In genomic region chr9:122233972-122234345, GRCm38 (mm10) we compare ENCODE assay signal across 26 mouse cellular contexts.
DNase-seq lines count a peak whose midpoint lies in the region; ATAC-seq lines count a peak whose summit lies in the region.
"Had no signal": no experiment of that assay in that cellular context is flagged by ENCODE, and none has a peak within 500 bp of the region (broad histone marks: within the 10 kb centered on the region; RNA-seq: fewer than 3 reads in every experiment).

No protein-coding gene starts in this region.

- DNase-seq in intestine, embryonic 14.5 days (ENCODE audit: low spot score): no peak
- DNase-seq in liver, embryonic 13.5 days: no peak
- DNase-seq in liver, embryonic 11.5 days (ENCODE audit: low spot score): no peak
- peak; percentile 89 for DNase-seq in MN1 (ENCODE audit: low spot score)
- no peak for DNase-seq in cerebellum, adult 11 months
- DNase-seq: adrenal gland, postnatal 10 days; adrenal gland, postnatal 36 days; cerebellum, adult 2 months; cerebellum, adult 9-11 months; cerebellum, postnatal 25 days; embryo, embryonic 11 days; gastrocnemius, postnatal 25 days; heart, adult 2 months; heart, postnatal 14 days; heart, postnatal 4 days had no signal

- 21% methylated on average over 7 of the region's 7 CpGs for WGBS in intestine, embryonic 14.5 days
- WGBS in intestine, embryonic 16.5 days: 38% methylated on average over 7 of the region's 7 CpGs
- 33% methylated on average over 7 of the region's 7 CpGs for WGBS in liver, embryonic 13.5 days (ENCODE audit: insufficient replicate concordance)
- WGBS in liver, embryonic 11.5 days: 46% methylated on average over 7 of the region's 7 CpGs

- peak overlapping the region; percentile 36; the same call in 1 of the 2 replicates for H3K27ac ChIP-seq in intestine, embryonic 14.5 days (ENCODE audit: low read depth)
- H3K27ac ChIP-seq in intestine, embryonic 16.5 days (ENCODE audit: low read length): no peak overlapping the region
- no peak overlapping the region for H3K27ac ChIP-seq in liver, embryonic 13.5 days
- no peak overlapping the region for H3K27ac ChIP-seq in liver, embryonic 11.5 days (ENCODE audit: low read depth, low read length)
- H3K27ac ChIP-seq: embryonic facial prominence, embryonic 10.5 days; embryonic facial prominence, embryonic 13.5 days; forebrain, embryonic 12.5 days; forebrain, embryonic 15.5 days; heart, adult 2 months; heart, embryonic 10.5 days; heart, embryonic 13.5 days; hindbrain, embryonic 14.5 days; hindbrain, postnatal 0 days had no signal

- H3K4me2 ChIP-seq in intestine, embryonic 14.5 days (ENCODE audit: low read length): no peak overlapping the region
- H3K4me2 ChIP-seq in intestine, embryonic 16.5 days (ENCODE audit: low read depth, low read length): no peak overlapping the region
- H3K4me2 ChIP-seq in liver, embryonic 13.5 days: no peak overlapping the region
- H3K4me2 ChIP-seq in liver, embryonic 11.5 days: no peak overlapping the region
- H3K4me2 ChIP-seq: embryonic facial prominence, embryonic 13.5 days; forebrain, embryonic 12.5 days; forebrain, embryonic 15.5 days; heart, embryonic 13.5 days; hindbrain, embryonic 14.5 days had no signal

- no peak for ATAC-seq in intestine, embryonic 14.5 days (replicated peaks; ENCODE audit: low FRiP score, low TSS enrichment, low read depth)
- ATAC-seq in intestine, embryonic 16.5 days: no peak
- no peak for ATAC-seq in liver, embryonic 13.5 days (ENCODE audit: low read depth)
- ATAC-seq in liver, embryonic 11.5 days (replicated peaks; ENCODE audit: low FRiP score): no peak
- ATAC-seq: forebrain, embryonic 15.5 days; hindbrain, postnatal 0 days; Patski had no signal

- H3K4me3 ChIP-seq in intestine, embryonic 14.5 days (ENCODE audit: low read depth, low read length): no peak overlapping the region
- H3K4me3 ChIP-seq in intestine, embryonic 16.5 days (ENCODE audit: low read length): no peak overlapping the region
- no peak overlapping the region for H3K4me3 ChIP-seq in liver, embryonic 13.5 days (replicated peaks)
- no peak overlapping the region for H3K4me3 ChIP-seq in liver, embryonic 11.5 days (ENCODE audit: low read depth, low read length)
- H3K4me3 ChIP-seq: embryonic facial prominence, embryonic 10.5 days; embryonic facial prominence, embryonic 13.5 days; erythroblast, embryonic 14.5 days; forebrain, embryonic 12.5 days; forebrain, embryonic 15.5 days; heart, adult 2 months; heart, embryonic 10.5 days; heart, embryonic 13.5 days had no signal

- no peak overlapping the region for H3K9ac ChIP-seq in intestine, embryonic 14.5 days (ENCODE audit: low read length)
- H3K9ac ChIP-seq in intestine, embryonic 16.5 days (ENCODE audit: low read depth, low read length): no peak overlapping the region
- H3K9ac ChIP-seq in liver, embryonic 13.5 days: peak overlapping the region; percentile 6; the same call in 1 of the 2 replicates
- no peak overlapping the region for H3K9ac ChIP-seq in liver, embryonic 11.5 days (ENCODE audit: low read depth, low read length)
- H3K9ac ChIP-seq: embryonic facial prominence, embryonic 13.5 days; forebrain, embryonic 12.5 days; forebrain, embryonic 15.5 days; heart, embryonic 13.5 days; hindbrain, embryonic 14.5 days had no signal

- no peaks in the 10 kb centered on the region for H3K27me3 ChIP-seq in intestine, embryonic 14.5 days (replicated peaks; ENCODE audit: control insufficient read depth, insufficient read depth, low read length)
- H3K27me3 ChIP-seq in intestine, embryonic 16.5 days (replicated peaks; ENCODE audit: control insufficient read depth, insufficient read depth, low read length): no peaks in the 10 kb centered on the region
- H3K27me3 ChIP-seq in liver, embryonic 13.5 days: no peaks in the 10 kb centered on the region
- no peaks in the 10 kb centered on the region for H3K27me3 ChIP-seq in liver, embryonic 11.5 days (replicated peaks; ENCODE audit: control insufficient read depth, insufficient read depth, low read length)
- H3K27me3 ChIP-seq: embryonic facial prominence, embryonic 13.5 days; forebrain, embryonic 12.5 days; forebrain, embryonic 15.5 days; heart, embryonic 13.5 days; Patski had no signal

- peaks cover 4% of the 10 kb centered on the region; the same call in 1 of the 2 replicates for H3K4me1 ChIP-seq in intestine, embryonic 14.5 days (replicated peaks; ENCODE audit: control insufficient read depth, insufficient read depth, low read length)
- no peaks in the 10 kb centered on the region for H3K4me1 ChIP-seq in intestine, embryonic 16.5 days (ENCODE audit: control insufficient read depth, insufficient read depth, low read length)
- H3K4me1 ChIP-seq in liver, embryonic 13.5 days (replicated peaks): peaks cover 13% of the 10 kb centered on the region; the same call in 1 of the 2 replicates
- peaks cover 6% of the 10 kb centered on the region for H3K4me1 ChIP-seq in liver, embryonic 11.5 days (replicated peaks; ENCODE audit: control insufficient read depth, insufficient read depth, low read length)
- H3K4me1 ChIP-seq: embryonic facial prominence, embryonic 10.5 days; embryonic facial prominence, embryonic 13.5 days; forebrain, embryonic 12.5 days; forebrain, embryonic 15.5 days; heart, embryonic 10.5 days had no signal

- H3K36me3 ChIP-seq in intestine, embryonic 14.5 days (ENCODE audit: control insufficient read depth, insufficient read depth, low read length): no peaks in the 10 kb centered on the region
- no peaks in the 10 kb centered on the region for H3K36me3 ChIP-seq in intestine, embryonic 16.5 days (ENCODE audit: control insufficient read depth, insufficient read depth, low read length)
- H3K36me3 ChIP-seq in liver, embryonic 13.5 days: no peaks in the 10 kb centered on the region
- H3K36me3 ChIP-seq in liver, embryonic 11.5 days (ENCODE audit: control insufficient read depth, insufficient read depth, low read length): no peaks in the 10 kb centered on the region
- H3K36me3 ChIP-seq: embryonic facial prominence, embryonic 10.5 days; forebrain, embryonic 15.5 days; heart, embryonic 13.5 days had no signal

- H3K9me3 ChIP-seq in intestine, embryonic 14.5 days (ENCODE audit: control insufficient read depth, low read length): no peaks in the 10 kb centered on the region
- no peaks in the 10 kb centered on the region for H3K9me3 ChIP-seq in intestine, embryonic 16.5 days (ENCODE audit: control insufficient read depth, low read length)
- no peaks in the 10 kb centered on the region for H3K9me3 ChIP-seq in liver, embryonic 13.5 days (replicated peaks)
- H3K9me3 ChIP-seq in liver, embryonic 11.5 days (ENCODE audit: control insufficient read depth, low read length): no peaks in the 10 kb centered on the region
- H3K9me3 ChIP-seq: embryonic facial prominence, embryonic 10.5 days; embryonic facial prominence, embryonic 13.5 days; forebrain, embryonic 12.5 days; forebrain, embryonic 15.5 days; heart, embryonic 10.5 days; heart, embryonic 13.5 days had no signal
